Mouse (Mus musculus) CH12F3 (cell line): ENCODE data around the gene Evl.
"Not testable (repeated sequence)": the region's sequence is repeated elsewhere in the genome, so short reads cannot be mapped to it uniquely, and the experiment has no call there.

ENCODE experiments used
- in situ Hi-C: fragments of 300-500 bp; cut with MboI; formaldehyde crosslinking; loops from 2 replicates; pipeline ENCODE4 v1.14.3; 2020; ENCODE audit warnings: low sequenced_read_pairs

Evl gene

GRCm38 (mm10) chr12:108690529-108690928, 136.0 kb downstream of the Evl start:
- in situ Hi-C loops, result no loop called here

- in situ Hi-C loops, result no loop called here
Observed at GRCm38 (mm10) chr12:108693592-108693991, 139.1 kb downstream of the Evl start.

GRCm38 (mm10) chr12:108694223-108694622, 139.7 kb downstream of the Evl start:
- in situ Hi-C loops, result no loop called here

GRCm38 (mm10) chr12:108698697-108699471, 144.4 kb downstream of the Evl start:
- in situ Hi-C loops, result no loop called here

- in situ Hi-C loops, result no loop called here
Observed at GRCm38 (mm10) chr12:108699576-108699975, 145.1 kb downstream of the Evl start.

- in situ Hi-C loops, result no loop called here
Observed at GRCm38 (mm10) chr12:108700037-108700436, 145.5 kb downstream of the Evl start.

- in situ Hi-C loops, result no loop called here
Observed at GRCm38 (mm10) chr12:108701221-108701620, 146.7 kb downstream of the Evl start.

GRCm38 (mm10) chr12:108702185-108702584, 147.7 kb downstream of the Evl start, which contains the start of gene Degs2:
Gene Degs2, minus strand, starts transcription at chr12:108702315.
- in situ Hi-C loops, result no loop called here

GRCm38 (mm10) chr12:108705486-108705885, 151.0 kb downstream of the Evl start:
- in situ Hi-C loops, result no loop called here

- in situ Hi-C loops, result no loop called here
Observed at GRCm38 (mm10) chr12:108706129-108706528, 151.6 kb downstream of the Evl start.

GRCm38 (mm10) chr12:108709386-108709785, 154.9 kb downstream of the Evl start:
- in situ Hi-C loops, result no loop called here

- in situ Hi-C loops, result no loop called here
Observed at GRCm38 (mm10) chr12:108709964-108710765, 155.6 kb downstream of the Evl start.

GRCm38 (mm10) chr12:108710861-108711615, 156.5 kb downstream of the Evl start:
- in situ Hi-C loops, result no loop called here

- in situ Hi-C loops, result no loop called here
Observed at GRCm38 (mm10) chr12:108712481-108712880, 158.0 kb downstream of the Evl start.

GRCm38 (mm10) chr12:108713972-108714371, 159.5 kb downstream of the Evl start:
- in situ Hi-C loops, result not testable (repeated sequence)

GRCm38 (mm10) chr12:108715854-108716253, 161.3 kb downstream of the Evl start:
- in situ Hi-C loops, result no loop called here

- in situ Hi-C loops, result no loop called here
Observed at GRCm38 (mm10) chr12:108718485-108718884, 164.0 kb downstream of the Evl start.

- in situ Hi-C loops, result no loop called here
Observed at GRCm38 (mm10) chr12:108722464-108722863, 167.9 kb downstream of the Evl start.

- in situ Hi-C loops, result no loop called here
Observed at GRCm38 (mm10) chr12:108723841-108724240, 169.3 kb downstream of the Evl start.

GRCm38 (mm10) chr12:108734386-108734785, 179.9 kb downstream of the Evl start:
- in situ Hi-C loops, result no loop called here

GRCm38 (mm10) chr12:108737838-108738237, 183.3 kb downstream of the Evl start:
- in situ Hi-C loops, result no loop called here
